Mouse (Mus musculus) forelimb bud, embryonic 11.5 days (tissue): ENCODE measurements around the gene Tpp1.
"Not testable (repeated sequence)": the region's sequence is repeated elsewhere in the genome, so short reads cannot be mapped to it uniquely, and the experiment has no call there.

Experiments
- DNase-seq: peaks from one replicate; pipeline ENCODE4 v3.0.0-alpha.2; 2012; ENCODE audit warnings: low read depth, low spot score

Tpp1 gene

GRCm38 (mm10) chr7:105762517-105763270 lies 10.7 kb upstream of the Tpp1 start:
- DNase-seq = no peak

GRCm38 (mm10) chr7:105761813-105762484 lies 9.9 kb upstream of the Tpp1 start:
- DNase-seq = no peak

- no peak for DNase-seq
Observed at GRCm38 (mm10) chr7:105753281-105753680, 1.2 kb upstream of the Tpp1 start.

- DNase-seq = no peak
Observed at GRCm38 (mm10) chr7:105752716-105753115, 681 bp upstream of the Tpp1 start.

- no peak for DNase-seq
Observed at GRCm38 (mm10) chr7:105747776-105748175, 4.3 kb downstream of the Tpp1 start.

- DNase-seq = peak; percentile 92
Observed at GRCm38 (mm10) chr7:105743926-105744590, 8.0 kb downstream of the Tpp1 start, which contains the start of gene Taf10. Taf10 (minus strand) TSS chr7:105744361.

- DNase-seq = not testable (repeated sequence)
Observed at GRCm38 (mm10) chr7:105743246-105743925, 8.6 kb downstream of the Tpp1 start.

GRCm38 (mm10) chr7:105742539-105743215 lies 9.4 kb downstream of the Tpp1 start:
- DNase-seq = not testable (repeated sequence)

- no peak for DNase-seq
Observed at GRCm38 (mm10) chr7:105741978-105742377, 10.1 kb downstream of the Tpp1 start.

GRCm38 (mm10) chr7:105740851-105741250 lies 11.2 kb downstream of the Tpp1 start:
- DNase-seq = no peak

GRCm38 (mm10) chr7:105740089-105740795 lies 11.8 kb downstream of the Tpp1 start:
- no peak for DNase-seq

GRCm38 (mm10) chr7:105738948-105739347 lies 13.1 kb downstream of the Tpp1 start:
- DNase-seq = peak; percentile 66

GRCm38 (mm10) chr7:105738286-105738685 lies 13.7 kb downstream of the Tpp1 start:
- no peak for DNase-seq

GRCm38 (mm10) chr7:105737648-105738047 lies 14.4 kb downstream of the Tpp1 start:
- no peak for DNase-seq

GRCm38 (mm10) chr7:105736911-105737521 lies 15.0 kb downstream of the Tpp1 start, which contains the start of gene Rrp8:
Rrp8 (minus strand) TSS chr7:105737385.
- DNase-seq = no peak

- DNase-seq = peak; percentile 86
Observed at GRCm38 (mm10) chr7:105736264-105736901, 15.7 kb downstream of the Tpp1 start, which contains the start of gene Ilk. Ilk (plus strand) TSS chr7:105736592.

- not testable (repeated sequence) for DNase-seq
Observed at GRCm38 (mm10) chr7:105735464-105735863, 16.6 kb downstream of the Tpp1 start.

- DNase-seq = no peak
Observed at GRCm38 (mm10) chr7:105734826-105735225, 17.2 kb downstream of the Tpp1 start.

- no peak for DNase-seq
Observed at GRCm38 (mm10) chr7:105733836-105734235, 18.2 kb downstream of the Tpp1 start.
